Mouse (Mus musculus) limb, embryonic 10.5 days (tissue): ENCODE data around the gene Gzme. TPM values are rescaled to one million over a fixed set of nuclear protein-coding genes. Genes with fewer than 3 reads are reported as not detected.
"Not testable (repeated sequence)": the region's sequence is repeated elsewhere in the genome, so short reads cannot be mapped to it uniquely, and the experiment has no call there.

Experiments used
- DNase-seq: peaks from one replicate; pipeline ENCODE4 v3.0.0-alpha.2; 2017; ENCODE audit warnings: low spot score
- H3K27ac ChIP-seq: fragments of 300-500 bp; sonication (generic); 2 replicates; pipeline ENCODE4 v1.5.1; 2016; ENCODE audit warnings: mild to moderate bottlenecking
- H3K27me3 ChIP-seq: fragments of 300-500 bp; sonication (generic); 2 replicates; pipeline ENCODE4 v1.6.1; 2016; ENCODE audit warnings: low read depth, mild to moderate bottlenecking; ENCODE audit not compliant: poor library complexity, severe bottlenecking
- H3K36me3 ChIP-seq: fragments of 300-500 bp; sonication (generic); 2 replicates; pipeline ENCODE4 v1.6.1; 2016; ENCODE audit warnings: mild to moderate bottlenecking, moderate library complexity
- H3K4me1 ChIP-seq: fragments of 300-500 bp; sonication (generic); 2 replicates; pipeline ENCODE4 v1.6.1; 2016
- H3K4me3 ChIP-seq: fragments of 300-500 bp; sonication (generic); 2 replicates; pipeline ENCODE4 v1.5.1; 2016; ENCODE audit warnings: mild to moderate bottlenecking, moderate library complexity
- H3K9me3 ChIP-seq: fragments of 300-500 bp; sonication (generic); replicated peaks from 2 replicates; pipeline ENCODE4 v1.6.1; 2016; ENCODE audit warnings: mild to moderate bottlenecking
- WGBS: fragments of 180-500 bp; shearing (Covaris S2); methylation state at CpG from one replicate; pipeline ENCODE4 v1.1.7; 2016; 5-methylcytosine and 5-hydroxymethylcytosine counted together
- polyA plus RNA-seq: library from polyadenylated mRNA; unstranded; fragments of >200 nt; fragmentation: Nextera tagmentation; extraction: Ambion mirVana; gene quantifications from 2 replicates; pipeline ENCODE4 v1.2.1, GENCODE M21; 2016

Gzme gene
- polyA plus RNA-seq = not detected in 2 replicates

DNA sequence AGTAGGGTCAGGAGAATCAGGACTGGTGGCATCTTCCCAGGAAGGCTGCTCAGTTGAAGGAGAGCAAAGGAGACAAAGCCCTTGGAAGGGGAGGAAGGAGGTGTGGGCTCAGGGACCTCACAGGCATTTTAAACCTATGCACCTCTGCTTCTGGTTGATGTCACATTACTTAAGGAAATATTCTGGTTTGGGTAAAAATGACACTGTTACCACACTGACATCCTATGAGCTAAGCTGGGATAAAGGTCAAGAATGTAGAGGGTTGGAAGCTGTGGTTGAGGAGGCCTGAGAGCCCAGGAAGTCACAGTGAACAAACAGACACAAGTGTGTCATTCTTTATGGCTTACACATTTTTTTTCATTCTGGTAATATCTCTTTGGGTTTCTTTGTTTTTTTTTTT is at the start of gene Gzme:
Gene Gzme (minus strand): TSS at position 101 of the 400 bp plus-strand sequence.
- Histone ChIP-seq H3K27me3 (no peaks in the 10 kb centered on the region), H3K4me3 (no peak within 1 kb of the TSS), H3K4me1 (no peaks in the 10 kb centered on the region), H3K9me3 (no peaks in the 10 kb centered on the region), H3K36me3 (no peaks in the 10 kb centered on the region), H3K27ac (no peak within 1 kb of the TSS)
- DNase-seq = no peak

DNA sequence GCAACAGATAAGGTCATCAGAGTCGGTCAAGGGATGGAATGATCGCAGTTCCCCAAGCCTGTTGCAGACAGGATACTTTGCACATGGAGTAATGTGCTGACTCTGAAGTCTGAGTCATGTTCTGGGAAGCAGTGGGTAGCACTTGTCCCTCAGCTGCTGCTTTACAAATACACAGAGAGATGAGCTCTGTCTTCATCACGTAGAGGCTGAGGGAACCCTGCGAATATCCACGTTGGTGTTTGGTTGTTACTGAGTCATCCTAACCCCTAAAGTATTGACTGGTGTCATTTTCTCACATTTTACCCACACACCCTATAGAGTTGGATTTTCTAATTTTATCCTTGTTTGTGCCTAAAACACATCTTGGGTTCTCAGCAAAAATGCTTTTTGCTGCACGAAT is 47.6 kb upstream of the Gzme start:
- WGBS = 88% methylated on average over 6 of the region's 6 CpGs
- no peaks in the 10 kb centered on the region for H3K36me3 ChIP-seq
- no peak overlapping the region for H3K27ac ChIP-seq
- no peaks in the 10 kb centered on the region for H3K9me3 ChIP-seq
- no peaks in the 10 kb centered on the region for H3K4me1 ChIP-seq
- no peak for DNase-seq
- H3K4me3 ChIP-seq = no peak overlapping the region
- no peaks in the 10 kb centered on the region for H3K27me3 ChIP-seq

DNA sequence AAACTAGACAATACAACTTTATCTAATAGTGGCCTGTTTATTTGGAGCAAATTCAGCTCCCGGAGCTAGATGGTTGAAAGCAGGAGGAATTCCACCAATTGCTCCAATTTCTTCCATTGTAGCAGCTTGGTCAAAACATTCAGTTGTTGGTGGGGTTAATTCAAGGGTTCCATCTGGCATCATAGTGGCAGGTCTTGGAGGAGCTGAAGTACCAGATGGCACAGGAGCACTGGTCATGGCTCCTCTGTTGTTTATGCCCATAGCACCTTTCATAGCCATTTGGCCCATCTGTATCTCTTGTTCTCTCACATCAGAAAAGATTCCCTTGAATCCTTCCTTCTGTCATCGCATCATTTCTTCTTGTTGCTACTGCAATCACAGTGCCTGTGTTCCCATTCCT is 41.7 kb upstream of the Gzme start:
- Histone ChIP-seq H3K36me3 (no peaks in the 10 kb centered on the region), H3K4me3 (no peak overlapping the region), H3K27ac (no peak overlapping the region), H3K9me3 (no peaks in the 10 kb centered on the region), H3K4me1 (no peaks in the 10 kb centered on the region), H3K27me3 (no peaks in the 10 kb centered on the region)
- 91% methylated on average over 2 of the region's 2 CpGs for WGBS
- DNase-seq = no peak

DNA sequence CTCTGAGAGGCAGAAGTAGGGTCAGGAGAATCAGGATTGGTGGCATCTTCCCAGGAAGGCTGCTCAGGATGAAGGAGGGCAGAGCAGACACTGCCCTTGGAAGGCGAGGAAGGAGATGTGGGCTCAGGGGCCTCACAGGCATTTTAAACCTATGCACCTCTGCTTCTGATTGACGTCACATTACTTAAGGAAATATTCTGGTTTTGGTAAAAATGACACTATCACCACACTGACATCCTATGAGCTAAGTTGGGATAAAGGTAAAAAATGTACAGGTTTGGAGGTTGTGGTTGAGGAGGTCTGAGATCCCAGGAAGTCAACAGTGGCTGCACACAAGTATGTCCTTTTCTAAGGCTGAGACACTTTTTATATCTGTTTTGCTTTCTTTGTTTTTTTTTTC is 39.1 kb upstream of the Gzme start, which contains the start of gene Gzmg:
Gene Gzmg (minus strand): TSS at position 101 of the 400 bp plus-strand sequence.
- not testable (repeated sequence) for H3K27me3 ChIP-seq, H3K36me3 ChIP-seq, H3K4me3 ChIP-seq, H3K4me1 ChIP-seq, DNase-seq, H3K9me3 ChIP-seq, H3K27ac ChIP-seq
- WGBS = 90% methylated on average over 2 of the region's 2 CpGs

DNA sequence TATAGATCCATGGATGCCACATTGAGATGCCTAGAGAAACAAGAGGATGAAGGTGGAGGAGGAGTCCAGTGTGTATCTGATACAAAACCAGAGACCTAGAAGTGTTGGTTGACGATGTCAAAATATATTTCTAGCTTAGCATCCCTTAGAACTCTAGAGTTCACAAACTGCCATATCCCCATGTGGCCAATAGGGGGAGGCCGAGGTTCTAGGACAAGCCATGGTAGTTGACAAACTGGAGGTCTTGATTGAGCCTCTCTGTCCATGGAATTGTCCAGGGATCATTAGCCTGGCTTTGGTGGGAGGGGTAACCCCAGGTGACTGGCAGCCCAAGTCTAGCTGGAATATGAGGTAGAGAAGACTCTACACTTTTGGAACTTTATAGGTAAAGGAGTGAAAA is 34.9 kb upstream of the Gzme start:
- Histone ChIP-seq H3K4me1 (no peaks in the 10 kb centered on the region), H3K9me3 (no peaks in the 10 kb centered on the region), H3K27me3 (no peaks in the 10 kb centered on the region), H3K36me3 (no peaks in the 10 kb centered on the region), H3K27ac (no peak overlapping the region), H3K4me3 (no peak overlapping the region)
- 71% methylated on average over 2 of the region's 2 CpGs for WGBS
- DNase-seq = no peak

DNA sequence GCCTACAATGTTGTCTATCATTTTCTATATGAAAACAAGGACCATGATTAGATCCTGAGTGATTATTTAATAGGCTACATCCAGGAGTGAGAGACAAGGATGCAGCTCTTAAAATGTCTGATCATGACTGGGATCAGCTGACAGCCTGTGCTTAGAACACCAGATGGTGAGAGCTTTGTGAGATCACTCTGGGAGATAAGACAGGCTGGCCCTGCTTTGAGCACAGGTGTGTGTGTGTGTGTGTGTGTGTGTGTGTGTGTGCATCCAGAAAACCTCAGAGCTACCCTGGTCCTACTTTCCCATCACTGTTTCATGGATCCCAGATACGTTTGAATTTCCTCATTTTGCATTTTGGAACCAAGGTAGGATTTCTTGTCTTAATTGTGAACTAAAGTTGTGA is 13.2 kb upstream of the Gzme start:
- H3K4me3 ChIP-seq = not testable (repeated sequence)
- WGBS = 86% methylated on average over 1 of the region's 1 CpGs

DNA sequence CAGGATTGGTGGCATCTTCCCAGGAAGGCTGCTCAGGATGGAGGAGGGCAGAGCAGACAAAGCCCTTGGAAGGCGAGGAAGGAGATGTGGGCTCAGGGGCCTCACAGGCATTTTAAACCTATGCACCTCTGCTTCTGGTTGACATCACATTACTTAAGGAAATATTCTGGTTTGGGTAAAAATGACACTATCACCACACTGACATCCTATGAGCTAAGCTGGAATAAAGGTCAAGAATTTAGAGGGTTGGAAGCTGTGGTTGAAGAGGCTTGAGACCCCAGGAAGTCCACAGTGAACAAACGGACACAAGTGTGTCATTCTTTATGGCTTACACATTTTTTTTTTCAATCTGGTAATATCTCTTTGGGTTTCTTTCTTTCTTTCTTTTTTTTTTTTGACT is 12.1 kb upstream of the Gzme start, which contains the start of gene Gzmd:
Gene Gzmd (minus strand): TSS at position 101 of the 400 bp plus-strand sequence.
- 87% methylated on average over 2 of the region's 2 CpGs for WGBS
- not testable (repeated sequence) for H3K9me3 ChIP-seq, H3K36me3 ChIP-seq, H3K4me1 ChIP-seq, H3K27ac ChIP-seq, H3K27me3 ChIP-seq, DNase-seq, H3K4me3 ChIP-seq

More for the DNA sequence above, 13.2 kb upstream of the Gzme start:
- H3K27me3 ChIP-seq, H3K36me3 ChIP-seq, H3K4me1 ChIP-seq, DNase-seq, H3K9me3 ChIP-seq, H3K27ac ChIP-seq: not testable (repeated sequence)

DNA sequence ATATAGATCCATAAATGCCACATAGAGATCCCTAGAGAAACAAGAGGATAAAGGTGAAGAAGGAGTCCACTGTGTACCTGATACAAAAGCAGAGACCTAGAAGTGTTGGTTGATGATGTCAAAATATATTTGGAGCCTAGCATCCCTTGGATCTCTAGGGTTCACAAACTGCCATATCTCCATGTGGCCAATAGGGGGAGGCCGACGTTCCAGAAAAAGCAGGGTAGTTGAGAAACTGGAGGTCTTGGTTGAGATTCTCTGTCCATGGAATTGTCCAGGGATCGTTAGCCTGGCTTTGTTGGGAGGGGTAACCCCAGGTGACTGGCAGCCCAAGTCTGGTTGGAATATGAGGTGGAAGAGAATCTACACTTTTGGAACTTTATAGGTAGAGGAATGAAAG is 7.9 kb upstream of the Gzme start:
- Histone ChIP-seq H3K4me1 (no peaks in the 10 kb centered on the region), H3K4me3 (no peak overlapping the region), H3K27me3 (no peaks in the 10 kb centered on the region), H3K36me3 (no peaks in the 10 kb centered on the region), H3K27ac (no peak overlapping the region), H3K9me3 (no peaks in the 10 kb centered on the region)
- 43% methylated on average over 3 of the region's 3 CpGs for WGBS
- DNase-seq = peak; percentile 23

DNA sequence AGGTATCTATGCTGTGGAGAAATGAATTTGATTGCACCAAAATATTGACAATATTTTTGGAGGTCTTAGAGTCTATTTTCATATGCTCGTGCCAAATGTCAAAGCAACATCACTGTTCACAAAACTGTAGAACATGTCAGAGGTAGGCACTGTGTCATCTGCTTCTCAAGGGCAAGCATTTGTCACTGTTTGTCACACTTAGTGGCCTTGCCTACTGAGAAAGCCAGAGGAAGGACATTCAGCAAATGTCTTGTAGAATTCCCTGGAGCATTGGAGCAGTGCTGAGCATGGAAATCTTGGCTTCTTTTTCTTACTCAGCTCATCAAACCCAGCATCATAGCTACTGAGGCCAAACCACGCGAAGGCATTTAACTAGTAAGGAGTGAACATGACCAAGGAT is 3.1 kb upstream of the Gzme start:
- Histone ChIP-seq H3K4me1 (no peaks in the 10 kb centered on the region), H3K27ac (no peak overlapping the region), H3K9me3 (no peaks in the 10 kb centered on the region), H3K27me3 (no peaks in the 10 kb centered on the region), H3K4me3 (no peak overlapping the region), H3K36me3 (no peaks in the 10 kb centered on the region)
- DNase-seq = no peak
- 86% methylated on average over 3 of the region's 3 CpGs for WGBS

DNA sequence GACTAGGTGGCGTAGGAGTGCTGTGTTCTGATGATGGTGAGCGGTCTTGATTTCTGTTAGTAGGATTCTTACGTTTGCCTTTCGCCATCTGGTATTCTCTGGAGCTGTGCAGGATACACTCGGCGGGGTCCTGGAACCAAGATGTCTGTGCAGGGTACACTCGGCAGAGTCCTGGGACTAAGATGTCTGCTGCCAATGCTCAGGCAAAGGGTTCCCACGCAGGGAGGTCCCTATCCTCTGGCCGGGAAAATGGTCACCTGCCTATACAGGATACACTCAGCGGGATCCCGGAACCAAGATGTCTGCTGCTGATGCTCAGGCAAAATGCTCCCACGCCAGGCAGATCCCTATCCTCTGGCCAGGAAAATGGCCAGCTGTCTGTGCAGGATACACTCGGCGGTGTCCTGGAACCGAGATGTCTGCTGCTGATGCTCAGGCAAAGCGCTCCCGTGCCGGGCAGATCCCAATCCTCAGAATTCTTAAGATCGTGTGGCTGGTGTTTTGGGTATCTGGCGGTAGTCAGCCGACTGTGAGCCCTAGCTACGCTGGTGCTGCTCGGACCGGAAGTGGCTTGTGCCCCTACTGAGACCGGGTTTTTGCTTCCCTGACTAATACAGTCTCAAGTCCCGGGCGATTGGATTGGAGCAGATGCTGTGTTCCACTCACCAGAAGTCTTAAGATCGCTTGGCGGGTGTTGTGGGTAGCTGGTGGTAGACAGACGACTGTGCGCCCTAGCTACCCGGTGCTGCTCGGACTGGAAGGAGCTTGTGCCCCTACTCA is 4.7 kb downstream of the Gzme start:
- H3K36me3 ChIP-seq, H3K4me3 ChIP-seq, H3K9me3 ChIP-seq, H3K4me1 ChIP-seq, H3K27ac ChIP-seq, H3K27me3 ChIP-seq, DNase-seq: not testable (repeated sequence)
- 92% methylated on average over 33 of the region's 33 CpGs for WGBS

DNA sequence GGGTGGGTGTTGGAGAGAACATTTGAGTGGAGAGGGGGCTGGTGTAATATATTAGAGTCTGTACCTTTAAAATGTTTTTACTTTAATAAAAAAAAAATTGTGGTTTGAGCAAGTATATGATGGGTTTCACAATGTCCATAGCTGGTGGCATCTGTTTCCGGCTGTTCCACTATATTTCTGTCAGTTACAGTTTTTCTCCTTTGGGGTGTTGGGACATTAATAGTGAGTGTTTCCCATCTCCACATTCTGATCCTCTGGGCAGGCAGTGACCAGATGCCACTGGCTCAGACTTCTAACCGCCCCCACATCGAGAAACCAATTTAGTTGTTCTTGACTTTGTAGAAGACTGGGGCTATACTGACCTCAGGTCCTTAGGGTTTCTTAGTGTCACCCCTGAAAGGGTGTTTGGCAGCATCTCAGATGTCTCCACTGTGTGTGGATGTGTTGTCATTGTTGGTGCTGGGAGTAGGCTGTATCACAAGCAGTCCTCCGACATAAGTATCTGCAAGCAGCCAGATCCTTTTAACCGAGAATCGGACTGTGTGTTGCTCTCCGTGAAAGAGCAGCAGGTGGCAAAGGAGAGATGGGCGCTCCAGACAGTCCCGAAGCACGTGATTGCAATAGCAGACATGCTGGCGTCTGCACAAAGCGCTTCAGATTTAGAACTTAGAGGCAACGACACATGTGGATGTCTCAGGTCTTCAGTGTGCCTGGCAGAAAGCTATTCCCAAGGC is 14.8 kb downstream of the Gzme start:
- Histone ChIP-seq H3K27me3 (no peaks in the 10 kb centered on the region), H3K27ac (no peak overlapping the region), H3K4me1 (no peaks in the 10 kb centered on the region), H3K9me3 (no peaks in the 10 kb centered on the region), H3K4me3 (no peak overlapping the region), H3K36me3 (no peaks in the 10 kb centered on the region)
- no peak for DNase-seq
- 85% methylated on average over 13 of the region's 13 CpGs for WGBS

DNA sequence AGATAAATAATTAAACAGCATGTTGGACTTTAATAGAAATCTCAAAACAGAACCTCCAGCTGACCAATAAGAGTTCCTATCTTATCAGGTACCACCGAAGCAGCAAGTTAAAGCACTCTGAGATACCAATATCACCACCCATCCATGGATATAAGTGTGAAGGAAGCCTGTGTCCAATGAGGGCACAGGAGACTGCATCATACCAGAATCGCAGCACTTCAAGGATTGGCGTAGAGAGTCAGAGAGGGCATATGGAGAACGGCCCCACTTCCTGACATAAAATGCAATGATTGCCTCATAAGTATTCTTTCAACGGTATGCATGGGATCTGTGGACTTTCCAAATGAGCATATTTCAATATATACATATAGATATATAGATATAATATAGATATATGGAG is 15.4 kb downstream of the Gzme start:
- 93% methylated on average over 5 of the region's 5 CpGs for WGBS
- H3K4me3 ChIP-seq = no peak overlapping the region
- DNase-seq = no peak
- H3K27me3 ChIP-seq = no peaks in the 10 kb centered on the region
- no peaks in the 10 kb centered on the region for H3K9me3 ChIP-seq
- no peak overlapping the region for H3K27ac ChIP-seq
- H3K36me3 ChIP-seq = no peaks in the 10 kb centered on the region
- no peaks in the 10 kb centered on the region for H3K4me1 ChIP-seq

DNA sequence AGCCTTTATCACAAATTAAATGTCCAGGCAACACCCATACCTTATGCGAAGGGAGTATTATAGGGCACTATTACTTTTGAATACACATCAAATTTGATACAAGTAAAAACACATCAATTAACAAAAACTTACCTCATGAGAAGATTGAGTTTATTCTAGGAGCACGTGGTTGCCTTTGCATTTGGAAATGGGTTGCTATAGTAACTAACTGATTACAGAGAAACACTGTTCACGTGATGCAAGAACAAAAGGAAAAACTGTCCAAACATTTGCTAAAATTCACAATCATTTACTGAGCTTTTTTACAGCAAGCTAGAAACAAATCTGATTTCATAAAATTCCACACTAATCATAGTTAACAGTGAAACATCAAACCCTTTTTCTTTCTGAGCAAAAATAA is 17.0 kb downstream of the Gzme start:
- DNase-seq = no peak
- Histone ChIP-seq H3K27ac (no peak overlapping the region), H3K4me1 (no peaks in the 10 kb centered on the region), H3K9me3 (no peaks in the 10 kb centered on the region), H3K27me3 (no peaks in the 10 kb centered on the region), H3K36me3 (no peaks in the 10 kb centered on the region), H3K4me3 (no peak overlapping the region)
- 84% methylated on average over 3 of the region's 3 CpGs for WGBS
